Mouse (Mus musculus): ENCODE results near the gene Cacnb3. TPM values are rescaled to one million over a fixed set of nuclear protein-coding genes. Genes with fewer than 3 reads are reported as not detected.

Cacnb3 gene
- polyA plus RNA-seq, 1 experiment from 2014 or later: 46.9 TPM

GRCm38 (mm10) chr15:98635291-98635841, 4.7 kb downstream of the Cacnb3 start:
- H3K27me3 ChIP-seq (ENCODE audit: control insufficient read depth, insufficient read depth, low read length): peaks cover 44% of the 10 kb centered on the region
- ATAC-seq (replicated peaks; ENCODE audit: low FRiP score): no peak
- DNase-seq (ENCODE audit: low spot score): no peak
- WGBS: under 1% methylated on average over 21 of the region's 21 CpGs
- 0 out of 2 replicates have a peak overlapping the region, but pooled peaks have one; percentile 81 for H3K27ac ChIP-seq (ENCODE audit: low read depth, low read length)
- H3K9ac ChIP-seq (ENCODE audit: low read length): peak overlapping the region; percentile 92
- peaks cover 35% of the 10 kb centered on the region for H3K4me1 ChIP-seq (replicated peaks; ENCODE audit: control insufficient read depth, insufficient read depth, low read length)
- H3K36me3 ChIP-seq (ENCODE audit: control insufficient read depth, insufficient read depth, low read length): no peaks in the 10 kb centered on the region
- H3K9me3 ChIP-seq (ENCODE audit: control insufficient read depth, low read length): no peaks in the 10 kb centered on the region
- peak overlapping the region; percentile 83 for H3K4me3 ChIP-seq (ENCODE audit: low read depth, low read length)
- H3K4me2 ChIP-seq (ENCODE audit: low read depth, low read length, severe bottlenecking): peak overlapping the region; percentile 97

- 46% methylated on average over 5 of the region's 5 CpGs for WGBS
- Histone ChIP-seq H3K27me3 (ENCODE audit: control insufficient read depth, insufficient read depth, low read length) (peaks cover 32% of the 10 kb centered on the region), H3K9ac (ENCODE audit: low read length) (0 out of 2 replicates have a peak overlapping the region, but pooled peaks have one; percentile 35), H3K9me3 (ENCODE audit: control insufficient read depth, low read length) (no peaks in the 10 kb centered on the region), H3K4me1 (replicated peaks; ENCODE audit: control insufficient read depth, insufficient read depth, low read length) (peaks cover 30% of the 10 kb centered on the region), H3K4me3 (ENCODE audit: low read depth, low read length) (peak overlapping the region; percentile 83), H3K36me3 (ENCODE audit: control insufficient read depth, insufficient read depth, low read length) (no peaks in the 10 kb centered on the region), H3K4me2 (ENCODE audit: low read depth, low read length, severe bottlenecking) (peak overlapping the region; percentile 97), H3K27ac (ENCODE audit: low read depth, low read length) (no peak overlapping the region)
- DNase-seq (ENCODE audit: low spot score) (no peak), ATAC-seq (replicated peaks; ENCODE audit: low FRiP score) (no peak)
These were observed 5.9 kb downstream of the Cacnb3 start for GRCm38 (mm10) chr15:98636517-98636916.

GRCm38 (mm10) chr15:98637155-98637554, 6.5 kb downstream of the Cacnb3 start:
- Histone ChIP-seq H3K4me3 (ENCODE audit: low read depth, low read length) (no peak overlapping the region), H3K27ac (ENCODE audit: low read depth, low read length) (no peak overlapping the region), H3K36me3 (ENCODE audit: control insufficient read depth, insufficient read depth, low read length) (no peaks in the 10 kb centered on the region), H3K4me2 (ENCODE audit: low read depth, low read length, severe bottlenecking) (no peak overlapping the region), H3K9ac (ENCODE audit: low read length) (no peak overlapping the region; the same call in 1 of the 2 replicates), H3K9me3 (ENCODE audit: control insufficient read depth, low read length) (no peaks in the 10 kb centered on the region), H3K4me1 (replicated peaks; ENCODE audit: control insufficient read depth, insufficient read depth, low read length) (peaks cover 26% of the 10 kb centered on the region), H3K27me3 (ENCODE audit: control insufficient read depth, insufficient read depth, low read length) (peaks cover 27% of the 10 kb centered on the region)
- 24% methylated on average over 3 of the region's 3 CpGs for WGBS
- no peak for ATAC-seq (replicated peaks; ENCODE audit: low FRiP score)
- DNase-seq (ENCODE audit: low spot score): no peak

GRCm38 (mm10) chr15:98640157-98640556, 9.5 kb downstream of the Cacnb3 start:
- no peak overlapping the region for H3K9ac ChIP-seq (ENCODE audit: low read length)
- H3K4me3 ChIP-seq (ENCODE audit: low read depth, low read length): no peak overlapping the region
- H3K27ac ChIP-seq (ENCODE audit: low read depth, low read length): no peak overlapping the region
- peaks cover 10% of the 10 kb centered on the region; the same call in 1 of the 2 replicates for H3K27me3 ChIP-seq (ENCODE audit: control insufficient read depth, insufficient read depth, low read length)
- no peaks in the 10 kb centered on the region for H3K9me3 ChIP-seq (ENCODE audit: control insufficient read depth, low read length)
- DNase-seq (ENCODE audit: low spot score) (no peak), ATAC-seq (replicated peaks; ENCODE audit: low FRiP score) (no peak)
- peaks cover 6% of the 10 kb centered on the region; the same call in 1 of the 2 replicates for H3K4me1 ChIP-seq (replicated peaks; ENCODE audit: control insufficient read depth, insufficient read depth, low read length)
- peaks cover 6% of the 10 kb centered on the region; the same call in 1 of the 2 replicates for H3K36me3 ChIP-seq (ENCODE audit: control insufficient read depth, insufficient read depth, low read length)
- 36% methylated on average over 8 of the region's 8 CpGs for WGBS
- H3K4me2 ChIP-seq (ENCODE audit: low read depth, low read length, severe bottlenecking): no peak overlapping the region

DNA sequence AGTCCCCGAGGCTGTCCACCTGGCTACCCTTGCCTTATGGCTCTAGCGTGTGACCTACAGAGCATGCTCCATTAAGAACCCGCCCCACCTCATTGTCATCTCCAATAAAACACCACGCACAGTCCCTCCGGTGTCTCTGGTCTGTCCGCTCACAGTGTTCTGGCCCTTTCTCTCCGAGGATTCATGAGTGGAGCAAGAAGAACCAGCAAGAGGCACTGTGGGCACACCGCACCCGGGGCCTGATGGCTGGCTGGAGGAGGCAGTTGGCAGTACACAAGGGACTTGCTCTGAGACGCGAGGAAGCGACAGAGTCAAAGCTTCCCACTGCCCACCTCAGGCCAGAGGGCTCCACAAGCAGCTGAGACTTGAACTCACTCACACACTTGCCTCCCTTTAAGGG, 13.8 kb downstream of the Cacnb3 start:
- Histone ChIP-seq H3K27me3 (ENCODE audit: control insufficient read depth, insufficient read depth, low read length) (no peaks in the 10 kb centered on the region), H3K36me3 (ENCODE audit: control insufficient read depth, insufficient read depth, low read length) (peaks cover 25% of the 10 kb centered on the region), H3K9me3 (ENCODE audit: control insufficient read depth, low read length) (no peaks in the 10 kb centered on the region), H3K9ac (ENCODE audit: low read length) (no peak overlapping the region), H3K4me1 (replicated peaks; ENCODE audit: control insufficient read depth, insufficient read depth, low read length) (no peaks in the 10 kb centered on the region), H3K27ac (ENCODE audit: low read depth, low read length) (no peak overlapping the region), H3K4me3 (ENCODE audit: low read depth, low read length) (no peak overlapping the region), H3K4me2 (ENCODE audit: low read depth, low read length, severe bottlenecking) (no peak overlapping the region)
- 92% methylated on average over 12 of the region's 12 CpGs for WGBS
- no peak for DNase-seq (ENCODE audit: low spot score)
- no peak for ATAC-seq (replicated peaks; ENCODE audit: low FRiP score)

GRCm38 (mm10) chr15:98645057-98646026, 14.7 kb downstream of the Cacnb3 start:
- WGBS: 90% methylated on average over 24 of the region's 24 CpGs
- Histone ChIP-seq H3K36me3 (ENCODE audit: control insufficient read depth, insufficient read depth, low read length) (peaks cover 35% of the 10 kb centered on the region), H3K4me2 (ENCODE audit: low read depth, low read length, severe bottlenecking) (no peak overlapping the region), H3K27ac (ENCODE audit: low read depth, low read length) (no peak overlapping the region), H3K4me1 (replicated peaks; ENCODE audit: control insufficient read depth, insufficient read depth, low read length) (no peaks in the 10 kb centered on the region), H3K9me3 (ENCODE audit: control insufficient read depth, low read length) (no peaks in the 10 kb centered on the region), H3K4me3 (ENCODE audit: low read depth, low read length) (no peak overlapping the region), H3K9ac (ENCODE audit: low read length) (no peak overlapping the region), H3K27me3 (ENCODE audit: control insufficient read depth, insufficient read depth, low read length) (no peaks in the 10 kb centered on the region)
- DNase-seq (ENCODE audit: low spot score): no peak
- no peak for ATAC-seq (replicated peaks; ENCODE audit: low FRiP score)

DNA sequence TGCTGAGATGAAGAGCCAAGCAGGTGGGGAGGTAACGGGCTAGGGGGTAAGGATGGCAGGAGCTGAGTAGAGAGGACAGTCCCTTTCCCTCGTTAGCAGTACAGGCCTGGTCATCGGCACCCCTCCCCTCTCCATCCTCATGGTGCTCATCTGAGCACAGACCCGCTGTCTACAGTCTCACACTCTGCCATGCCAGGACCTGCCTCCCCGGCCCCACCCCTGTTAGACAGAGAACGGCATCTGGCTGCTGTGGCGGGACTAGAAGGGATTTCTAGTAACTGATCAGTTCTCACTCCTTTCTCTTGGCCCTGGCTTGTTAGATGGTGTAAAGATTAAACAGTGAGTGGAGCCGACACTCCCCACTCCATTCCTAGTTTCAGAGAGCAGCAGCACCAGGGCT, 16.1 kb downstream of the Cacnb3 start:
- DNase-seq (ENCODE audit: low spot score) (no peak), ATAC-seq (replicated peaks; ENCODE audit: low FRiP score) (no peak)
- no peak overlapping the region for H3K4me3 ChIP-seq (ENCODE audit: low read depth, low read length)
- H3K27ac ChIP-seq (ENCODE audit: low read depth, low read length): no peak overlapping the region
- 87% methylated on average over 8 of the region's 8 CpGs for WGBS
- peaks cover 43% of the 10 kb centered on the region for H3K36me3 ChIP-seq (ENCODE audit: control insufficient read depth, insufficient read depth, low read length)
- H3K4me2 ChIP-seq (ENCODE audit: low read depth, low read length, severe bottlenecking): no peak overlapping the region
- H3K9me3 ChIP-seq (ENCODE audit: control insufficient read depth, low read length): no peaks in the 10 kb centered on the region
- no peaks in the 10 kb centered on the region for H3K4me1 ChIP-seq (replicated peaks; ENCODE audit: control insufficient read depth, insufficient read depth, low read length)
- H3K9ac ChIP-seq (ENCODE audit: low read length): no peak overlapping the region
- no peaks in the 10 kb centered on the region for H3K27me3 ChIP-seq (ENCODE audit: control insufficient read depth, insufficient read depth, low read length)

DNA sequence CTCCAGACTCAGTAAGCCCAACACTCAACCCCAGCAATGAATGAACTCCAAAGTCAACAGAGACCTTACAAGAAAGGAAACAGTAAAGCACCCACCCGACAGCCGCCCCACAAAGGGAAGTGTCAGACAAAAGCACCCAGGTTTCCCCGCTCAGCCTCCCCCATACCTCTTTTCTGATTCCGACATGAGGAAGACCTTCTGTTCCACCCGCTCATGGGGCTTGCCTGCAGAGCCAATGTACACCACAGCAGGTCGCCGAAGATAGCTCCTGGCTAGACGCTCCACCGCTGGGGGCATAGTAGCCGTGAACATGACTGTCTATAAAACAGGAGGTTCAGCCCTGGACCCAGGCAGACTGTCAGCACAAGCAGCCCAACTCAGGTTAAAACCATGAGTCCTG, 16.7 kb downstream of the Cacnb3 start:
- ATAC-seq (replicated peaks; ENCODE audit: low FRiP score): no peak
- WGBS: 94% methylated on average over 10 of the region's 10 CpGs

More for the DNA sequence above, 16.7 kb downstream of the Cacnb3 start:
- Histone ChIP-seq H3K4me2 (ENCODE audit: low read depth, low read length, severe bottlenecking) (no peak overlapping the region), H3K9me3 (ENCODE audit: control insufficient read depth, low read length) (no peaks in the 10 kb centered on the region), H3K4me3 (ENCODE audit: low read depth, low read length) (no peak overlapping the region), H3K36me3 (ENCODE audit: control insufficient read depth, insufficient read depth, low read length) (peaks cover 44% of the 10 kb centered on the region), H3K27me3 (ENCODE audit: control insufficient read depth, insufficient read depth, low read length) (no peaks in the 10 kb centered on the region), H3K27ac (ENCODE audit: low read depth, low read length) (no peak overlapping the region), H3K9ac (ENCODE audit: low read length) (no peak overlapping the region), H3K4me1 (replicated peaks; ENCODE audit: control insufficient read depth, insufficient read depth, low read length) (no peaks in the 10 kb centered on the region)
- DNase-seq (ENCODE audit: low spot score): no peak
